Mouse (Mus musculus) hindlimb bud, embryonic 11.5 days (tissue): ENCODE data around the gene Ccdc63.
A peak's percentile ranks its signal among the peaks of the same experiment; 100 is the strongest.
"Not testable (repeated sequence)": the region's sequence is repeated elsewhere in the genome, so short reads cannot be mapped to it uniquely, and the experiment has no call there.

Source experiments
- DNase-seq: peaks from one replicate; pipeline ENCODE4 v3.0.0-alpha.2; 2012; ENCODE audit warnings: low read depth, low spot score; ENCODE audit errors: extremely low spot score

Ccdc63 gene

DNA sequence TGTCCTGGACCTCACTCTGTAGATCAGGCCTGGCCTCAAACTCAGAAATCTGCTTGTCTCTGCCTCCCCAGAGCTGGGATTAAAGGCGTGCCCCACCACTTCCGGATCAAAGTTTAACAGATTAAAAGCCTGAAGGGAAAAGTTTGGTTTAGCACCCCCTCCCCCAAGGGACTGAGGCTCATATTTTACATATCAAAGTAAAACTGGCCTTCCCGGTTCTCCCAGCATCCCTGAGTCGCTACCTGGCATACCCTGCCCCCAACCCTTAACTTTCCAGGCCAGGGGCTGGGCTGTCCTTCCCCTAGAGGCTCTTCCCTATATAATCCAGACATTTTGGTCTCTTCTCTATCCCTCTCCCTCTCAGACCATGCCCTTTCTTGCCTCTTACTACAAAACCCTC, 8.6 kb upstream of the Ccdc63 start:
- DNase-seq = no peak

DNA sequence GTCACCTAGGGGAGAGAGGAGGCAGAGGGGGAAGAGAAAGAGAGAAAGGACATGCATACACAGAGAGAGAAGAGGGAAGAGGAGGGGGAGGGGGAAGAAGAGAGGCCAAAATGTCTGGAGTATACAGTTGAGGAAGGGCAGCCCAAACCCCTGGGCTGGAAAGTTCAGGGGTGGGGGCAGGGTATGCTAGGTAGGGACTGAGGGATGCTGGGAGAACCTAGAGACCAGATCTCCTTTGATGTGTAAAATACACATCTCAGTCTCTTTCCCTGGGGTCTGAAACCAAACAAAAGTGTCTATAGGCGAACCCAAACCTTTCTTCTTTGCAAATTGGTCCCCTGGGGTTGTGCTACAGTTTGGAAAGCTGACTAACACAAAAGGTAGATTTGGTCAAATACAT, 7.5 kb upstream of the Ccdc63 start:
- no peak for DNase-seq

GRCm38 (mm10) chr5:122146609-122147008, 6.0 kb upstream of the Ccdc63 start:
- no peak for DNase-seq

DNA sequence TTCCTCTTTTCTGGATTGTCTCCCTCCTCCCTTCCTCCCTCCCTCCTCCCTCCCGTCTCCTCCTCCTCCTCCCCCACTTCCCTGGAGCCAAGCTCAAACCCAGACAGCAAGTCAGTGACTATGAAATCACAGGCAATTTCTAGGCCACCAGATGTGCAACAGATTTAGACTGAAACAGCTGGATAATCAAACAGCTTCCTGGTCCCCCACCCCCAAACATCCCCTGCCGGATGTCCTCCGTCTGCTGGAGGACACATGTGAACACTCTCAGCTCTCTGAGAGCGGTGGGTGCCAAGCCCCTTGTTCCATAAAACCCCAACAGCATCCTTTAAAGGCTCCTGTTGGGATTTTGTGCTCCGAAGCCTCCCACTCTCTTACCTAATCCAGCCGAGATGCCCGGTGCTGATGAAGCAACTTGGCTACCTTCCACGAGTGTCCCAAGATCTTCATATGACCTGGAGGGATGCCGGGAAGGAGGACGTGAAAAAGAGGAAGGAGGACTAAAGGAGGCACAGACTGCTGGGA, 5.5 kb upstream of the Ccdc63 start:
- DNase-seq = peak; percentile 44

GRCm38 (mm10) chr5:122145381-122146055, 4.9 kb upstream of the Ccdc63 start:
- DNase-seq = no peak

DNA sequence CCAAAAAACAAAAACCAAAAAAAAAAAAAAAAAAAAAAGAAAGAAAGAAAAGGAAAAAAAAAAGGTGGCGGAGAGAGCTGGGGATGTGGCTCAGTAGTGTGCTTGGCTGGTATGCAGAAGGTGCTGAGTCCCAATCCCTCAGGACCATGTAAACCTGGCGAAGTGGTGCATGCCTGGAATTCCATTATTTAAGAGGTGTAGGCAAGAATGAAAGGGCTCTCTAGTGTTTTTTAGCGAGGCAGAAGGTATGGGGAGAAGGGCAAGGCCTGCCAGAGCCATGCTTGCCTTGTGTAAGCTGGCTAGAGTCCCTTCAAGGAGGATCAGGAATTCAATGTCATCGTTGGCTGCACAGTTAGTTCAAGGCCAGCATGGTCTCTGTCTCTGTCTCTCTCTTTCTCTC, 4.2 kb upstream of the Ccdc63 start:
- no peak for DNase-seq

DNA sequence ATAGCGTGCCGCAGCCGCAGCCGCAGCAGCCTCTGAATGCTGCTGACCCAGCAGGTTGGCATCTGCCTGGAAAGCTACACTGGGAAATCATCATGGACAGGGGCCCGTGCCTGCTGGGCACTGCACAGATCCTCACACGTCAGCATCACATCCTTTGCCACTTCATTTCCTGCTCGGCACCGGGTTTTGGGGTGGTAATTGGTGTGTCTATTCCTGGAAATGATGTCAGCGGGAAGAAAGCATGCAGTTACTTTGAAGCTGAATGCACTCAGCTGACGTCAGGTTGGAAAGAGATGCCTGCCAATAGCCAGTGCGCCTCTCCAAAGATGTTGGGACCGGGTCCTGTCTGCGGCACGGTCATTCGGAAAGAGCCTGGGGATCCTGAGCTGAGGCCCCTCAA, 2.9 kb upstream of the Ccdc63 start:
- DNase-seq = no peak

- DNase-seq = no peak
These were observed 1.8 kb upstream of the Ccdc63 start for GRCm38 (mm10) chr5:122142230-122142992.

DNA sequence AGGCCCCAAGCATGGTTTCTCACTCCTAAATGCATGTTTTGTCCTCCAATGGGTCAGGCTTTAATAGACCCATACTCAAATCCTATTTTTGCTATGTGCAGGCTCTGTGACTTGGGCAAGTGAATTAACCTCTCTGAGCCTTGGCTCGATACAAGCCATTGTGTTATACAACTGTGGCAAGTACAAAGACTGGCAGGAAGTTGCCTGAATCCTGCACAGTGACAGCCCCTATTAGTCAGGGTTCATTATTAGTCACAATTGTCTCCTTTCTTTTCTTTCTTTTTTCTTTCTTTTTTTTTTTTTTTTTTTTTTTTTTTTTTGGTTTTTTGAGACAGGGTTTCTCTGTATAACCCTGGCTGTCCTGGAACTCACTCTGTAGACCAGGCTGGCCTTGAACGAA, 852 bp downstream of the Ccdc63 start:
- DNase-seq = not testable (repeated sequence)

- no peak for DNase-seq
These were observed 1.8 kb downstream of the Ccdc63 start for GRCm38 (mm10) chr5:122138856-122139255.

- no peak for DNase-seq
These were observed 3.9 kb downstream of the Ccdc63 start for GRCm38 (mm10) chr5:122136508-122137408.

DNA sequence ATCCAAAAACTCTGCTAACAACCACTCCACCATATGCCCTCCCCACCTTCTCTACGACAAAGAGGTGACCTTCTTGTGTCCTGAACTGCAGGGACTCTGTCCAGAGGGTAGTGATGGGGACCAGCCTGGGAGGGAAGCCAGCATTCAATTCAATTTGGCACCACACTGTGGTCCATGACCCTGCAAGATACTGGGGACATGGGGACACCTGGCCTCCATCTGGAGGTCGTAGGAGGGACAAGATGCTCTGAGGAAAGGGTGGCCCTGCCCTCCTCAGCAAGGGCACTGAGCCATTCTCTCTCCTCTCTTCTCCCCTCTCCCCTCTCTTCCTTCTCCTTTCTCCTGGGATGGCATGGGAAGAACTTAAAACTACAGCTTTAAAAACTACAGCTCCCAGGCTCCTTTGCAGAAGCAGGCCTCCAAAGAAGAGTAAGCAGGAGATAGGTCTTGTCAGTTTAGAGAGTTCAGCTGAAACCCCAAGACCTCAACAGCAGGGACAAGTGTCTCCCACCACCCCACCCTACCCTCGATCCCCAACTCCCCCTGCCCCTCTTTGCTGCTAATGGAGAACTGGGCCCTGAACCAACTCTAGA, 5.2 kb downstream of the Ccdc63 start:
- DNase-seq = no peak

- DNase-seq = no peak
These were observed 6.0 kb downstream of the Ccdc63 start for GRCm38 (mm10) chr5:122134395-122135289.

- DNase-seq = no peak
These were observed 7.6 kb downstream of the Ccdc63 start for GRCm38 (mm10) chr5:122133050-122133389.

DNA sequence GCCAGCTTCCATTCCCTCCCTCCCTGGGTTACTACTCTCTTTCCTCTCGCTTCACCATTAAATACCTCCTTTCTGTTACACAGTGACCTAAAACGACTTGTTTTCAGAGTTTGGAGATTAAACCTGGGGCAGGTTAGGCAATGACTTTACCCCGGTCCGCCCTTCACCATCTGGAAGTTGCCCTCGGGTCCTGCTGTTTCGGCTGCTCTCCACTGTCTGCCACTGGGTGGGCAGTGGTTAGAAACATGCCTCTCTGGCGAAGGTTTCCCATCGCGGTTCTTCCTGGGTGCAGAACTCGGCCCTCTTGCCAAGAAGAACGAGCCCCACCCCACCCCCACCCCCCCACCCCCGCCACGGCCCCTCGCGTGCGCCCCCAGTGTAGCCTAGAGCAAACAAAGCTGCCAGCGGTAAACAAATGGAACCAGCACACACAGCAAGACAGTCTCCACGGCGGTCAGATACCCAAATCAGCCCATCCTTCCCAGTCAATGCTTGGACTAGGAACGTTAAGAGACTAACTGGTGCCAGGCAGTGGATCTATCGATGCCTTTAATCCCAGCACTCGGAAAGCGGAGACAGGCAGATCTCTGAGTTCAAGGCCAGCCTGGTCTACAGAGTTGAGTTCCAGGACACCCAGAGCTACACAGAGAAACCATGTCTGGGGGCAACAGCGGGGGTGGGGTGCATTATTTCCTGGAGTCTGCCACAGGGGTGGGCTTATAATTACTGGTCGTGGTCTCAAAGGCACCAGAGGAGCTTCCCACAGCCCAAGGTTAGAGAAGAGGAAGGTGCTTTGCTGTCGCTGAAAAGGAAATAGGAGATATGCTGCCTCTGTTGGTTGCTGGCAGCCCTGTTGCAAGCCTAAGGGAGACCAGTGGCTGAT, 8.2 kb downstream of the Ccdc63 start:
- DNase-seq = no peak

GRCm38 (mm10) chr5:122131076-122132051, 9.3 kb downstream of the Ccdc63 start:
- no peak for DNase-seq

DNA sequence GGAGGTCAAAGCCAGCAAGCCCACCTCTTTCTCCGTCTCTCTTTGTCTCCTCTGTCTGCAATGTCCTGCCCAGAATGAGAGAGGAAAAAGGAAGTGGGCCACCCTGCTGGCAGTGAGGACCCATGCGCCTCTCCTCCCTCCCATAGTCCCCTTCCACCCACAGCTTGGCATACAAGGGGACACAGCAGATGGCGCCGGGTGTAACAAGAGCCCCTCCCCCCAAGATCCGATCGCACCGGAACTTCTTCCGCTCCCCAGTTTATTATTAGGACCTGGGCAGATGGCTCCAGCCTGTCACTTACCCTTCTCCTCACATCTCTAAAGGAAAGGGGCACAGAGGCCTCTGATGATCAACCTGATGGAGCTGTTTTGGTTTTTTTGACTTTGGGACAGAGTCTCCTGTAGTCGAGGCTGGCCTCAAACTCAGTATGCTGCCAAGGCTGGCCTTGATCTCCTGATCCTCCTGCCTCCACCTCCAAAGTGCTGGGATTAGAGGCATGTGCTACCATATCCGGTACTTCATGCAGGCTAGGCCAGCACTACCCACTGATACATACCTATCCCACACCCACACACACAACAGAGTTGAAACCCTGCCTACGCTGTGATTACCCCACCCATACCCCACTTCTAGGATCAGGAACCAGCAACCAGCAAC, 10.2 kb downstream of the Ccdc63 start:
- no peak for DNase-seq
